Mouse (Mus musculus): ENCODE results near the gene Magi2. TPM values are rescaled to one million over a fixed set of nuclear protein-coding genes. Genes with fewer than 3 reads are reported as not detected.
"Not testable (repeated sequence)": the region's sequence is repeated elsewhere in the genome, so short reads cannot be mapped to it uniquely, and the experiment has no call there.

Magi2 gene
- polyA plus RNA-seq, 1 experiment from 2014 or later = 7.3 TPM

DNA sequence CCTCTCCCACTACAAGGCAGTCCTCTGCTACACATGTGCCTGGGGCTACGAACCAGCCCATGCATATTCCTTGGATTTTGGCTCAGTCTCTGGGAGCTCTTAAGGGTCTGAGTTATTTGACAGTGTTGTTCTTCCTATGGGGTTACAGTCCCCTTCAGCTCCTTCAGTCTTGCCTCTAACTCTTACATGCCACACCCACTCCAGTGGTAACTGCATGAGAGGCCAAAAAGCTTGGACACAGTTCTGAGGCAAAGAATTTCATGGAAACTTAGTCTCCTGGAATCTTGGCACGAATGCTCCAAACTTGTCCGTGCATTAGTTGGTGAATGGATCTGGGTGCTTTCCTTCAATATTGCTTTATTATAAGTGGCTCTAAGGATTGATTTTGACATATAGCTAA, 338.8 kb downstream of the Magi2 start:
- no peaks in the 10 kb centered on the region for H3K9me3 ChIP-seq (ENCODE audit: control insufficient read depth, low read depth, low read length)
- no peaks in the 10 kb centered on the region for H3K27me3 ChIP-seq (ENCODE audit: control insufficient read depth, insufficient read depth, low read length)
- no peak overlapping the region for H3K4me2 ChIP-seq (replicated peaks; ENCODE audit: low read depth, low read length)
- H3K4me1 ChIP-seq (ENCODE audit: control insufficient read depth, insufficient read depth, low read length) = no peaks in the 10 kb centered on the region
- H3K9ac ChIP-seq (replicated peaks; ENCODE audit: low read depth, low read length) = no peak overlapping the region
- H3K36me3 ChIP-seq (ENCODE audit: control insufficient read depth, insufficient read depth, low read length) = no peaks in the 10 kb centered on the region
- no peak overlapping the region for H3K27ac ChIP-seq (ENCODE audit: low read length)
- WGBS = 83% methylated on average over 3 of the region's 3 CpGs
- H3K4me3 ChIP-seq (ENCODE audit: low read depth, low read length) = no peak overlapping the region
- no peak for ATAC-seq (ENCODE audit: insufficient number of reproducible peaks, insufficient read depth, low FRiP score, low read depth)

DNA sequence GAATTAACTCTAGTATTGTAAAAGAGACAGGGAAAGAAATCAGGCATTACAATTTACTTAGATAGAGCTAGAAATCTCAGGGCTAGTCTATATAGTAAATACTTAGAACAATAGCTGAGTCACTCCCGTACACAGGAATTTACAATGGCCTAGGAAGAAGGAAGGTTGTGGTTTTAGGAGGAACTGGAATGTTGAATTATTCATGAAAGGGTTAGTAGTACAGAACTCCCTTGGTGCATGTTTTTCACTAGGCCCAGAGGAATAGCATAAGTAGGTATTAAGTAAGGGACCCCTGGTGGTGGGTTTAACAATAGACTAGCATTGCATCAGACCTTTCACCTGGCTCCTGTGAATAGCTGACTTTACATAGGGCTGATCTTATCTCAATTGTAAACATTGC, 339.3 kb downstream of the Magi2 start:
- not testable (repeated sequence) for ATAC-seq (ENCODE audit: insufficient number of reproducible peaks, insufficient read depth, low FRiP score, low read depth); H3K9me3 ChIP-seq (ENCODE audit: control insufficient read depth, low read depth, low read length); H3K27ac ChIP-seq (ENCODE audit: low read length); H3K9ac ChIP-seq (replicated peaks; ENCODE audit: low read depth, low read length); H3K36me3 ChIP-seq (ENCODE audit: control insufficient read depth, insufficient read depth, low read length); H3K4me1 ChIP-seq (ENCODE audit: control insufficient read depth, insufficient read depth, low read length); H3K4me3 ChIP-seq (ENCODE audit: low read depth, low read length); H3K27me3 ChIP-seq (ENCODE audit: control insufficient read depth, insufficient read depth, low read length); H3K4me2 ChIP-seq (replicated peaks; ENCODE audit: low read depth, low read length)
- WGBS = 79% methylated on average over 1 of the region's 1 CpGs

DNA sequence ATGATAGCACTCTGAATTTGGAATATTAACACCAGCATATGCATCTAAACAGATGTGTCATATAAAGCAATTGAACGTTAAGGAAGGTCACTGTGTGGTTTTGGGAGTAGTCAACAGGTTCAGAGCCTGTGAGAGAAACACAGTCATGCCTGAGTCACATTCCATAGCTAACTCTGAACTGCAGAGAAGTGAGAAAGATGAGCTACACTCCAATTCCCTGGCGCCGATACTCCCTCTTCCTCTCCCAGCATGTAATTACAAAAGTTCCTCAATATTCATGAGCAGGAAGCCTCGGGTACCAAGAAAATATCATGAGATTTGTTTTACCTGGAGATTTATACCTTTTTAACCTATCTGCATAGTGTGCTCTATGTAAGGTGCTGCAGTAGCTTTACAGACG, 380.9 kb downstream of the Magi2 start:
- no peak overlapping the region for H3K4me2 ChIP-seq (replicated peaks; ENCODE audit: low read depth, low read length)
- H3K4me3 ChIP-seq (ENCODE audit: low read depth, low read length) = no peak overlapping the region
- no peak for ATAC-seq (ENCODE audit: insufficient number of reproducible peaks, insufficient read depth, low FRiP score, low read depth)
- no peak overlapping the region for H3K27ac ChIP-seq (ENCODE audit: low read length)
- no peak overlapping the region for H3K9ac ChIP-seq (replicated peaks; ENCODE audit: low read depth, low read length)
- 61% methylated on average over 5 of the region's 5 CpGs for WGBS
- H3K4me1 ChIP-seq (ENCODE audit: control insufficient read depth, insufficient read depth, low read length) = no peaks in the 10 kb centered on the region
- H3K9me3 ChIP-seq (ENCODE audit: control insufficient read depth, low read depth, low read length) = no peaks in the 10 kb centered on the region
- no peaks in the 10 kb centered on the region for H3K27me3 ChIP-seq (ENCODE audit: control insufficient read depth, insufficient read depth, low read length)
- H3K36me3 ChIP-seq (ENCODE audit: control insufficient read depth, insufficient read depth, low read length) = no peaks in the 10 kb centered on the region

DNA sequence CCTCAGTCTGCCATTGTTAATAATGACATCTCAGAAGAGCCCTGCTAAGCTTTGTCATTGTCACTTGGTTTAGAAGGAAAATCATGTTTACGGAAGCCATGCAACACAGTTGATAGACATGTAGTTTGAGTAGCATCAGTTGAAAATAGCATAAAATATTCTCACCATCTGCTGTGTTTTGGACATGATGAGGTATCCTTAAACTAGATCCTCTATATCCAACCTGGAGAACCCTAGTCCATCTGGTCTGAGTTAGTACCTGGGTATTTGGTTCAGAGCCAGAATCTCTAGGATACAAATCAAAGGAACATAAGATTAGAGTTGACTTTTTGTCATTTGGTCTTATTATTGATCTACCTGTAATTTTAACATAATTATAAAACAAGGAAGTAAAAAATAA, 385.0 kb downstream of the Magi2 start:
- Histone ChIP-seq H3K4me2 (replicated peaks; ENCODE audit: low read depth, low read length) (no peak overlapping the region), H3K4me1 (ENCODE audit: control insufficient read depth, insufficient read depth, low read length) (no peaks in the 10 kb centered on the region), H3K27me3 (ENCODE audit: control insufficient read depth, insufficient read depth, low read length) (no peaks in the 10 kb centered on the region), H3K36me3 (ENCODE audit: control insufficient read depth, insufficient read depth, low read length) (no peaks in the 10 kb centered on the region), H3K27ac (ENCODE audit: low read length) (no peak overlapping the region), H3K9me3 (ENCODE audit: control insufficient read depth, low read depth, low read length) (no peaks in the 10 kb centered on the region), H3K9ac (replicated peaks; ENCODE audit: low read depth, low read length) (no peak overlapping the region), H3K4me3 (ENCODE audit: low read depth, low read length) (no peak overlapping the region)
- ATAC-seq (ENCODE audit: insufficient number of reproducible peaks, insufficient read depth, low FRiP score, low read depth) = no peak
- 93% methylated on average over 1 of the region's 1 CpGs for WGBS

DNA sequence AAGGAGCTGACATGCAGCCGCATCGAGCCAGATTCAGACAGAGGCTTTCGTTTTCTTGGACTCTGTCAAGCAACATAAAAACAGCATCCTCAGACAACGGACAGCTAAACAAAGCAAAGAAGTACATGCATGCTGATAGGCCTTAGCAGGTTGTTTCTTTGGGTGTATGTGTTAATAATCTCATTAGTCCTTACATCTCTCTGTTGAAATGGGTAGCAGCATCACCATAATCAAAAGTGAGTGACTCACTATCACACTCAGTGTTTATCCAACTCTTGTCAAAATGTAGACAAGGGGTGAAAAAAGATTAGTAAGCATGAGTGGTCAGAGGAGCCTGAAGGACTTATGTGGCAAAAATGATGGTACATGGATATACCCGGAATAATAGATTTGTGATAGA, 394.8 kb downstream of the Magi2 start:
- no peak overlapping the region for H3K27ac ChIP-seq (ENCODE audit: low read length)
- no peak overlapping the region for H3K4me2 ChIP-seq (replicated peaks; ENCODE audit: low read depth, low read length)
- no peak overlapping the region for H3K9ac ChIP-seq (replicated peaks; ENCODE audit: low read depth, low read length)
- H3K9me3 ChIP-seq (ENCODE audit: control insufficient read depth, low read depth, low read length) = no peaks in the 10 kb centered on the region
- no peaks in the 10 kb centered on the region for H3K4me1 ChIP-seq (ENCODE audit: control insufficient read depth, insufficient read depth, low read length)
- ATAC-seq (ENCODE audit: insufficient number of reproducible peaks, insufficient read depth, low FRiP score, low read depth) = no peak
- H3K27me3 ChIP-seq (ENCODE audit: control insufficient read depth, insufficient read depth, low read length) = no peaks in the 10 kb centered on the region
- H3K36me3 ChIP-seq (ENCODE audit: control insufficient read depth, insufficient read depth, low read length) = no peaks in the 10 kb centered on the region
- WGBS = 85% methylated on average over 5 of the region's 5 CpGs
- H3K4me3 ChIP-seq (ENCODE audit: low read depth, low read length) = no peak overlapping the region

DNA sequence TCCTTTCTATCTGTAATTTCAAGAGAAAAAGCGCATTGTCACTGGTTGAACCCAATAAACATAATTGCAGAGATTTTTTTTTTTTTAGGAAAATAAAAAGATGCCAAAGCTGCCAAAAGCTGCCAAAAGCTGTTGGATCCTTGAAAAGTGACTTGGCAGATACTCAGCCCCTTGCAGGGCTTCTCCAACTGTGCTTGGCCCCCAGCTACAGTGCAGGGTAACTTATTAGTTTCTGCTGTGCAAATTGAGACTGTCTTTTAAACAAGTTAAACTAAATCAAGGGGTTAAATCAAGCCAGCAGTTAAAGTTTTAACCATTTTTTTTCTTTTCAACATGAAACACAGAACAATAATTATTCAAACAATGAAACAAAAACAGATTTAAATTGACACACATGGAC, 407.1 kb downstream of the Magi2 start:
- H3K27me3 ChIP-seq (ENCODE audit: control insufficient read depth, insufficient read depth, low read length) = no peaks in the 10 kb centered on the region
- no peak overlapping the region for H3K4me2 ChIP-seq (replicated peaks; ENCODE audit: low read depth, low read length)
- H3K4me1 ChIP-seq (ENCODE audit: control insufficient read depth, insufficient read depth, low read length) = no peaks in the 10 kb centered on the region
- H3K36me3 ChIP-seq (ENCODE audit: control insufficient read depth, insufficient read depth, low read length) = no peaks in the 10 kb centered on the region
- H3K4me3 ChIP-seq (ENCODE audit: low read depth, low read length) = no peak overlapping the region
- no peak overlapping the region for H3K27ac ChIP-seq (ENCODE audit: low read length)
- no peak overlapping the region for H3K9ac ChIP-seq (replicated peaks; ENCODE audit: low read depth, low read length)
- no peaks in the 10 kb centered on the region for H3K9me3 ChIP-seq (ENCODE audit: control insufficient read depth, low read depth, low read length)
- no peak for ATAC-seq (ENCODE audit: insufficient number of reproducible peaks, insufficient read depth, low FRiP score, low read depth)
- 94% methylated on average over 1 of the region's 1 CpGs for WGBS

DNA sequence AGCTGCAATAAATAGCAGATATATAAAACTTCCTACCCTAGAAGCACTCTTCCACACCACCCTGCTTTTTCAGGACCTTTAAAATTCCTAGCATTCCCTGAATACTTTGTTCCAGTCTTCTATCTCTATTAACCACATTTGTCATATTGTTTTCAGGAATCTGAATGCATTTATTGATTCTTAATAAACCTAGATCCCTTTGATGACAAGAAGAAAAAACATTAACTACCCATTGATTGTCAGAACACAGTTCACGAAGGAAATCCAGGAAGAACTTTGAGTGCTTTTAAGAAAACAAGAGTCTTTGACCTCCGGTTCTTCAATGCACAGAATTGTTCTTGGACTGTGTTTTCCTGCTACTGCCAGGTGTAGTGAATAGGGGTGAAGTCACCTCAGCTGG, 411.0 kb downstream of the Magi2 start:
- Histone ChIP-seq H3K27me3 (ENCODE audit: control insufficient read depth, insufficient read depth, low read length) (no peaks in the 10 kb centered on the region), H3K27ac (ENCODE audit: low read length) (no peak overlapping the region), H3K4me2 (replicated peaks; ENCODE audit: low read depth, low read length) (no peak overlapping the region), H3K4me3 (ENCODE audit: low read depth, low read length) (no peak overlapping the region), H3K9ac (replicated peaks; ENCODE audit: low read depth, low read length) (no peak overlapping the region), H3K4me1 (ENCODE audit: control insufficient read depth, insufficient read depth, low read length) (no peaks in the 10 kb centered on the region), H3K36me3 (ENCODE audit: control insufficient read depth, insufficient read depth, low read length) (no peaks in the 10 kb centered on the region), H3K9me3 (ENCODE audit: control insufficient read depth, low read depth, low read length) (no peaks in the 10 kb centered on the region)
- ATAC-seq (ENCODE audit: insufficient number of reproducible peaks, insufficient read depth, low FRiP score, low read depth) = no peak
- WGBS = 25% methylated on average over 2 of the region's 2 CpGs

DNA sequence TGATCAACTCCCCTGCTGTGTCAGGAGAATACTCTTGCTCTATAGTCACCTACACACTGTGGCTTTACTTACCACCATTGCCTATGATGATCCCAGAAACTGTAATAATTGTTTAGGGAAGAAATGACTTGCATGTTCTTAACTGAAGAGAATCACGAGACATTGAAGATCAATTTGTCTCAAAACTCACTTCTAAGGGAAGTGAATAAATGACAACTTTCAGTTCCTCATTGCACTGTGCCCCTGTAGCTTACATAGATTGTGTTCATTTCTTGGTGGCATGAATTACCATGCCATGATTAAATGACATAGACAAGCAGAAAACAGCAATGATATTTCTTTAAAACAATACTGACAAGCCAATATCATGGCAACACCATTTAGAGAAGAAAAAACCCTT, 429.1 kb downstream of the Magi2 start:
- 77% methylated on average over 1 of the region's 1 CpGs for WGBS
- H3K4me2 ChIP-seq (replicated peaks; ENCODE audit: low read depth, low read length) = no peak overlapping the region
- no peak overlapping the region for H3K27ac ChIP-seq (ENCODE audit: low read length)
- no peaks in the 10 kb centered on the region for H3K27me3 ChIP-seq (ENCODE audit: control insufficient read depth, insufficient read depth, low read length)
- H3K9me3 ChIP-seq (ENCODE audit: control insufficient read depth, low read depth, low read length) = no peaks in the 10 kb centered on the region
- H3K4me1 ChIP-seq (ENCODE audit: control insufficient read depth, insufficient read depth, low read length) = no peaks in the 10 kb centered on the region
- no peaks in the 10 kb centered on the region for H3K36me3 ChIP-seq (ENCODE audit: control insufficient read depth, insufficient read depth, low read length)
- no peak for ATAC-seq (ENCODE audit: insufficient number of reproducible peaks, insufficient read depth, low FRiP score, low read depth)
- H3K9ac ChIP-seq (replicated peaks; ENCODE audit: low read depth, low read length) = no peak overlapping the region
- H3K4me3 ChIP-seq (ENCODE audit: low read depth, low read length) = no peak overlapping the region

DNA sequence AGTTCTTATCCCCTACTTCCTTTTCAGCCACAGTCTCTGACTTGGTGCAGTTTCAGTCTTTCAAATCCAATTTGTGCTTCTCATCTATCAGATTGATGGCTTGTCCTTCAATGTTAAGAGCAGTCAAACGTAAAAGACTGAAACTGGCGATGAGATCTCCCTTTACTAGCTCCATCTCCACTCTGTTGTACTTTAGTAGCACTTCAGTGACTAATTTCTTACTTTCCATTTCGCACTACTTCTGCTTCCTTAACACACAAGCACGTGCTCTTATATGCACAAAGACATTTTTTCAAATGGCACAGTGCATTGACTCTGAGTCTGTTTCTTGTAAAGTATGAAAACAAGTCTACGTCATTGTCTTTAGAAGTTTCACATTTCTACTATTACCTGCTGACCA, 439.6 kb downstream of the Magi2 start:
- Histone ChIP-seq H3K4me1 (ENCODE audit: control insufficient read depth, insufficient read depth, low read length) (no peaks in the 10 kb centered on the region), H3K27me3 (ENCODE audit: control insufficient read depth, insufficient read depth, low read length) (no peaks in the 10 kb centered on the region), H3K36me3 (ENCODE audit: control insufficient read depth, insufficient read depth, low read length) (no peaks in the 10 kb centered on the region), H3K27ac (ENCODE audit: low read length) (no peak overlapping the region), H3K9ac (replicated peaks; ENCODE audit: low read depth, low read length) (no peak overlapping the region), H3K9me3 (ENCODE audit: control insufficient read depth, low read depth, low read length) (no peaks in the 10 kb centered on the region), H3K4me3 (ENCODE audit: low read depth, low read length) (no peak overlapping the region), H3K4me2 (replicated peaks; ENCODE audit: low read depth, low read length) (no peak overlapping the region)
- WGBS = 74% methylated on average over 5 of the region's 5 CpGs
- no peak for ATAC-seq (ENCODE audit: insufficient number of reproducible peaks, insufficient read depth, low FRiP score, low read depth)

Data from stomach, embryonic 14.5 days (tissue).